Mouse (Mus musculus): Measurements from ENCODE around the gene Cdh20. TPM values are rescaled to one million over a fixed set of nuclear protein-coding genes. Genes with fewer than 3 reads are reported as not detected.
"Not testable (repeated sequence)": the region's sequence is repeated elsewhere in the genome, so short reads cannot be mapped to it uniquely, and the experiment has no call there.

The Cdh20 gene
- polyA plus RNA-seq, 1 experiment = not detected

- Histone ChIP-seq H3K4me1 (ENCODE audit: control insufficient read depth, insufficient read depth, low read length) (no peaks in the 10 kb centered on the region), H3K27ac (ENCODE audit: insufficient read depth, low read length) (no peak overlapping the region)
- TF ChIP-seq POLR2A (IDR thresholded peaks at IDR 0.05; ENCODE audit: low read depth, low read length) = no peak
- no peak for TF ChIP-seq CTCF (IDR thresholded peaks at IDR 0.05; ENCODE audit: borderline replicate concordance, insufficient read depth, low read length)
These were observed 133.5 kb downstream of the Cdh20 start for GRCm38 (mm10) chr1:104901815-104902214.

DNA sequence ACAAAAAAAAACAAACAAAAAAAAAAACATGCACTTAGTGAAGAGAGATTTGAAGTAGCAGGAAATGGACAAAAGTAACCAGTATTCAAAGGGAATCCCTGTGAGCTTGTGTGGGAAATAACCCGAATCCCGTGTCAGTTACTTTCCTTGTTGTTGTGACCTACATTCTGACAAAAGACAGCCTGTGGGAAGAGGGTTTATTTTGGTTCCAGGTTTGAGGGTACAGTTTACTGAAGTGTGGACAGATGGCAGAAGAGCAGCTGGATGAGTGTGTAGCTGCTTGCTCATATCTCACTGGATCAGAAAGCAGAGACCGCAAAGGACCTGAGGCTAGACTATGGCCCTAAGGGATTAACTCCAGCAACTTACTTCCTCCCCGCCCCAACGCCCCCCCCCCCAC, 135.1 kb downstream of the Cdh20 start:
- no peaks in the 10 kb centered on the region for H3K4me1 ChIP-seq (ENCODE audit: control insufficient read depth, insufficient read depth, low read length)
- H3K27ac ChIP-seq (ENCODE audit: insufficient read depth, low read length) = no peak overlapping the region
- TF ChIP-seq CTCF (IDR thresholded peaks at IDR 0.05; ENCODE audit: borderline replicate concordance, insufficient read depth, low read length) (no peak), POLR2A (IDR thresholded peaks at IDR 0.05; ENCODE audit: low read depth, low read length) (no peak)
- H3K4me3 ChIP-seq (ENCODE audit: insufficient read depth, low read length) = no peak overlapping the region

More at GRCm38 (mm10) chr1:104901815-104902214, 133.5 kb downstream of the Cdh20 start:
- no peak overlapping the region for H3K4me3 ChIP-seq (ENCODE audit: insufficient read depth, low read length)

DNA sequence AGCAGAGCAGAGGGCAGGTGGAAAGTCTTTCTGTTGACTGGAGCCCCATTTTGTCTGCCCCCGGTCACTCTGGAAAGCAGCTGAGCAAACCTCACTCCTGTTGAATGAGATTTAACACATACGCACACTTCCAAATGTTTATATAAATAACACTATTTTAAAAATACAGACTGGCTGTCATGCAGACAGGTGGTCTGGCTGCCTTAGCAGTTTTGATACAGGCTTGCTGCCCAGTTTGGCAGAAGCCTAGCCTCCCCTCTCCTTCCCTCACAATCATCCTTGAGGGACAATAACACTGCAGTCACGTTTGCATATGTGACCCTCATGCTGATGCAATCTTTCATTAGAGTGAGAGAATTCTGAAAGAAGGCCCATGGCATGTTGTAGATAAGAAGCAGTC, 144.1 kb downstream of the Cdh20 start:
- Histone ChIP-seq H3K4me3 (ENCODE audit: insufficient read depth, low read length) (no peak overlapping the region), H3K27ac (ENCODE audit: insufficient read depth, low read length) (no peak overlapping the region), H3K4me1 (ENCODE audit: control insufficient read depth, insufficient read depth, low read length) (no peaks in the 10 kb centered on the region)
- no peak for TF ChIP-seq CTCF (IDR thresholded peaks at IDR 0.05; ENCODE audit: borderline replicate concordance, insufficient read depth, low read length)
- no peak for TF ChIP-seq POLR2A (IDR thresholded peaks at IDR 0.05; ENCODE audit: low read depth, low read length)

DNA sequence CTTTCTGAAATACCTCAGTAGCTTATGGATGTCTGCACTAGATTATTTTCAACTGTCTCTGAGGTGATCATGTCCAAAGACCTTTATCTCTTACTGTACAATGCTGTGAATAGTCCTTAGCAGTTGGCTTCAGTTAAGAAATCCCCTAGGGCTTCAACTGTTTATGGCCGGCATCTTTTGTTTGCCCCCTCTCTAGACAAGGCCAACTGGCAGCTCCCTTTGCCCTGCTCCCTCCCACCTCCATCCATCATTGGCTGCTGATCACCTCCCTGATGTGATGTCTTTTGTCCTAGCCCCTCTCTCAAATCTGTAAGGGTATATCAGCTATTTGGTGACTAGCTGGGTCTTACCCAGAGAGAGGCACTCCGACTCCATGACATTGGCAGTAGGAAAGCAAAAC, 148.2 kb downstream of the Cdh20 start:
- H3K27ac ChIP-seq (ENCODE audit: insufficient read depth, low read length) = no peak overlapping the region
- H3K4me1 ChIP-seq (ENCODE audit: control insufficient read depth, insufficient read depth, low read length) = no peaks in the 10 kb centered on the region
- TF ChIP-seq POLR2A (IDR thresholded peaks at IDR 0.05; ENCODE audit: low read depth, low read length) (no peak), CTCF (IDR thresholded peaks at IDR 0.05; ENCODE audit: borderline replicate concordance, insufficient read depth, low read length) (no peak)
- H3K4me3 ChIP-seq (ENCODE audit: insufficient read depth, low read length) = no peak overlapping the region

- no peak overlapping the region for H3K4me3 ChIP-seq (ENCODE audit: insufficient read depth, low read length)
- H3K4me1 ChIP-seq (ENCODE audit: control insufficient read depth, insufficient read depth, low read length) = no peaks in the 10 kb centered on the region
- H3K27ac ChIP-seq (ENCODE audit: insufficient read depth, low read length) = no peak overlapping the region
- no peak for TF ChIP-seq CTCF (IDR thresholded peaks at IDR 0.05; ENCODE audit: borderline replicate concordance, insufficient read depth, low read length)
- TF ChIP-seq POLR2A (IDR thresholded peaks at IDR 0.05; ENCODE audit: low read depth, low read length) = no peak
These were observed 149.0 kb downstream of the Cdh20 start for GRCm38 (mm10) chr1:104917307-104917836.

DNA sequence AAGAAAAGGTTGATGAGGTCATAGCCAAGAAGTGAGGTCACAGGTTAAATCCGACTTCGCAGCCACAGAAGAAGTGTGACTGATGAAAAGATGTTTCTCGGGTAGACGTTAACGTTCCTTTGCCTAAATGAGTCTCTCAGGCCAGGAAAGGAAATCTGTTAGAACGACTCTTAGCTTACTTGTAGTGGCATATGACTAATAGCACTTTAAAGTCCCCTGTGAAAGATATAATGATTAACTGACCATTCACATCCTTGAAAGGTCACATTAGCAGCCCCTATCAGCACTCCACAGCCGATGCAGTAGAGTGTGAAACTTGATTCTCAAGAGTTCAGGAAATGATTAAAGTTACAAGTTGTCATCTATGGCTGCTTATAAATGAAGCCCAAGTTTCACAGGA, 164.7 kb downstream of the Cdh20 start:
- no peak for TF ChIP-seq POLR2A (IDR thresholded peaks at IDR 0.05; ENCODE audit: low read depth, low read length)
- no peak for TF ChIP-seq CTCF (IDR thresholded peaks at IDR 0.05; ENCODE audit: borderline replicate concordance, insufficient read depth, low read length)
- H3K4me3 ChIP-seq (ENCODE audit: insufficient read depth, low read length) = no peak overlapping the region
- no peak overlapping the region for H3K27ac ChIP-seq (ENCODE audit: insufficient read depth, low read length)

DNA sequence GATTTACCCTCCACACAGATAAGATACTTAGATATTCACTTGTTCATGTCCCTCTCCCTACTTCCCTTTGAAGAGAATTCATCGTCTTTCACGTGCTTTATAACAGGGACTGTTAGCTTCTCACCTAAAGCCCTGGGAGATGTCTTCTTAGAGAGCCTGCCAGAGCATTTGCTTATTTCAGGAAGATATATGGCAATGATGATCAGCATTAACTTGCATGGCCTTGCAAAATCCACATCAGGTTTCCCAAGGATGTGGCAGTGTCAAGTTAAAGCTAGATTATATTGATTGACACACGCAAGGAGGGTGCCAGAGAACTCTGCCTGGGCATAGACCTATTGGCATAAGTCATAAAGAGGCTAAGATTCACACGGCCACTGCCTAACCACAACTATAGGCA, 168.6 kb downstream of the Cdh20 start:
- no peak for TF ChIP-seq POLR2A (IDR thresholded peaks at IDR 0.05; ENCODE audit: low read depth, low read length)
- TF ChIP-seq CTCF (IDR thresholded peaks at IDR 0.05; ENCODE audit: borderline replicate concordance, insufficient read depth, low read length) = no peak
- H3K4me3 ChIP-seq (ENCODE audit: insufficient read depth, low read length) = no peak overlapping the region
- no peak overlapping the region for H3K27ac ChIP-seq (ENCODE audit: insufficient read depth, low read length)
- H3K4me1 ChIP-seq (ENCODE audit: control insufficient read depth, insufficient read depth, low read length) = no peaks in the 10 kb centered on the region

More for the DNA sequence above, 164.7 kb downstream of the Cdh20 start:
- H3K4me1 ChIP-seq (ENCODE audit: control insufficient read depth, insufficient read depth, low read length) = no peaks in the 10 kb centered on the region

- no peak overlapping the region for H3K27ac ChIP-seq (ENCODE audit: insufficient read depth, low read length)
- H3K4me1 ChIP-seq (ENCODE audit: control insufficient read depth, insufficient read depth, low read length) = no peaks in the 10 kb centered on the region
- TF ChIP-seq POLR2A (IDR thresholded peaks at IDR 0.05; ENCODE audit: low read depth, low read length) (no peak), CTCF (IDR thresholded peaks at IDR 0.05; ENCODE audit: borderline replicate concordance, insufficient read depth, low read length) (no peak)
- H3K4me3 ChIP-seq (ENCODE audit: insufficient read depth, low read length) = no peak overlapping the region
These were observed 170.8 kb downstream of the Cdh20 start for GRCm38 (mm10) chr1:104939156-104939555.

GRCm38 (mm10) chr1:104944470-104945109, 176.3 kb downstream of the Cdh20 start:
- no peak overlapping the region for H3K4me3 ChIP-seq (ENCODE audit: insufficient read depth, low read length)
- TF ChIP-seq CTCF (IDR thresholded peaks at IDR 0.05; ENCODE audit: borderline replicate concordance, insufficient read depth, low read length) (0 out of 2 replicates have a peak, but pooled peaks have one; percentile 21), POLR2A (IDR thresholded peaks at IDR 0.05; ENCODE audit: low read depth, low read length) (no peak)
- no peaks in the 10 kb centered on the region for H3K4me1 ChIP-seq (ENCODE audit: control insufficient read depth, insufficient read depth, low read length)
- no peak overlapping the region for H3K27ac ChIP-seq (ENCODE audit: insufficient read depth, low read length)

- no peak for TF ChIP-seq POLR2A (IDR thresholded peaks at IDR 0.05; ENCODE audit: low read depth, low read length)
- no peak for TF ChIP-seq CTCF (IDR thresholded peaks at IDR 0.05; ENCODE audit: borderline replicate concordance, insufficient read depth, low read length)
- H3K4me3 ChIP-seq (ENCODE audit: insufficient read depth, low read length) = no peak overlapping the region
- no peaks in the 10 kb centered on the region for H3K4me1 ChIP-seq (ENCODE audit: control insufficient read depth, insufficient read depth, low read length)
- no peak overlapping the region for H3K27ac ChIP-seq (ENCODE audit: insufficient read depth, low read length)
These were observed 176.8 kb downstream of the Cdh20 start for GRCm38 (mm10) chr1:104945110-104945489.

DNA sequence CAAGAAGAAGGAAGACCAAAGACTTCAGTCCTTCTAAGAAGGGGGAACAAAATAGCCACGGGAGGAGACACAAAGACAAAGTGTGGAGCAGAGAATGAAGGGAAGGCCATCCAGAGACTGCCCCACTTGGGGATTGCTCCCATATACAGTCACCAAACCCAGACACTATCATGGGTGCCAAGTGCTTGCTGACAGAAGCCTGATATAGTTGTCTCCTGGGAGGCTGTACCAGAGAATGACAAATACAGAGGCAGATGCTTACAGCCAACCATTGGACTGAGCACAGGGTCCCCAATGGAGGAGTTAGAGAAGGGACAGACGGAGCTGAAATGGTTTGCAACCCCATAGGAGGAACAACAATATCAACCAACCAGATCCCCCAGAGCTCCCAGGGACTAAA, 181.3 kb downstream of the Cdh20 start:
- not testable (repeated sequence) for H3K4me1 ChIP-seq (ENCODE audit: control insufficient read depth, insufficient read depth, low read length); H3K27ac ChIP-seq (ENCODE audit: insufficient read depth, low read length); H3K4me3 ChIP-seq (ENCODE audit: insufficient read depth, low read length)

All from embryonic fibroblast, embryonic 13.5 days (primary cell).